Mouse (Mus musculus): ENCODE results near the gene Fam50b. TPM values are rescaled to one million over a fixed set of nuclear protein-coding genes. Genes with fewer than 3 reads are reported as not detected.

Fam50b gene
- polyA plus RNA-seq, 1 experiment from 2014 or later: not detected

- Histone ChIP-seq H3K4me3 (ENCODE audit: low read depth, low read length) (no peak overlapping the region), H3K4me2 (no peak overlapping the region), H3K4me1 (ENCODE audit: control insufficient read depth, insufficient read depth, low read length) (peaks cover 3% of the 10 kb centered on the region; the same call in 1 of the 2 replicates), H3K9ac (ENCODE audit: low read length) (no peak overlapping the region), H3K36me3 (ENCODE audit: control insufficient read depth, insufficient read depth, low read length) (no peaks in the 10 kb centered on the region), H3K9me3 (ENCODE audit: control insufficient read depth, low read length) (no peaks in the 10 kb centered on the region; the same call in 1 of the 2 replicates), H3K27me3 (ENCODE audit: control insufficient read depth, insufficient read depth, low read length) (no peaks in the 10 kb centered on the region), H3K27ac (ENCODE audit: low read depth, low read length) (no peak overlapping the region)
- ATAC-seq (ENCODE audit: low FRiP score) (no peak), DNase-seq (ENCODE audit: low spot score, missing footprints) (no peak)
- 89% methylated on average over 2 of the region's 2 CpGs for WGBS
These were observed 7.6 kb upstream of the Fam50b start for GRCm38 (mm10) chr13:34727060-34727459.

- Histone ChIP-seq H3K9me3 (ENCODE audit: control insufficient read depth, low read length) (no peaks in the 10 kb centered on the region; the same call in 1 of the 2 replicates), H3K27me3 (ENCODE audit: control insufficient read depth, insufficient read depth, low read length) (no peaks in the 10 kb centered on the region), H3K4me2 (no peak overlapping the region), H3K9ac (ENCODE audit: low read length) (no peak overlapping the region), H3K27ac (ENCODE audit: low read depth, low read length) (no peak overlapping the region), H3K4me1 (ENCODE audit: control insufficient read depth, insufficient read depth, low read length) (no peaks in the 10 kb centered on the region), H3K36me3 (ENCODE audit: control insufficient read depth, insufficient read depth, low read length) (no peaks in the 10 kb centered on the region), H3K4me3 (ENCODE audit: low read depth, low read length) (no peak overlapping the region)
- ATAC-seq (ENCODE audit: low FRiP score): no peak
- DNase-seq (ENCODE audit: low spot score, missing footprints): no peak
- 90% methylated on average over 6 of the region's 6 CpGs for WGBS
These were observed 3.1 kb upstream of the Fam50b start for GRCm38 (mm10) chr13:34731551-34731950.

GRCm38 (mm10) chr13:34733780-34734179, 870 bp upstream of the Fam50b start:
- no peak overlapping the region for H3K4me3 ChIP-seq (ENCODE audit: low read depth, low read length)
- H3K27ac ChIP-seq (ENCODE audit: low read depth, low read length): no peak overlapping the region
- no peaks in the 10 kb centered on the region for H3K27me3 ChIP-seq (ENCODE audit: control insufficient read depth, insufficient read depth, low read length)
- H3K9me3 ChIP-seq (ENCODE audit: control insufficient read depth, low read length): no peaks in the 10 kb centered on the region; the same call in 1 of the 2 replicates
- no peaks in the 10 kb centered on the region for H3K4me1 ChIP-seq (ENCODE audit: control insufficient read depth, insufficient read depth, low read length)
- no peak overlapping the region for H3K4me2 ChIP-seq
- 66% methylated on average over 1 of the region's 1 CpGs for WGBS
- no peak for ATAC-seq (ENCODE audit: low FRiP score)
- H3K9ac ChIP-seq (ENCODE audit: low read length): no peak overlapping the region
- DNase-seq (ENCODE audit: low spot score, missing footprints): no peak
- no peaks in the 10 kb centered on the region for H3K36me3 ChIP-seq (ENCODE audit: control insufficient read depth, insufficient read depth, low read length)

GRCm38 (mm10) chr13:34737968-34738698, 3.5 kb downstream of the Fam50b start:
- WGBS: 81% methylated on average over 7 of the region's 7 CpGs
- Histone ChIP-seq H3K9ac (ENCODE audit: low read length) (no peak overlapping the region), H3K27ac (ENCODE audit: low read depth, low read length) (no peak overlapping the region), H3K36me3 (ENCODE audit: control insufficient read depth, insufficient read depth, low read length) (no peaks in the 10 kb centered on the region), H3K4me3 (ENCODE audit: low read depth, low read length) (no peak overlapping the region), H3K9me3 (ENCODE audit: control insufficient read depth, low read length) (no peaks in the 10 kb centered on the region), H3K27me3 (ENCODE audit: control insufficient read depth, insufficient read depth, low read length) (no peaks in the 10 kb centered on the region), H3K4me1 (ENCODE audit: control insufficient read depth, insufficient read depth, low read length) (no peaks in the 10 kb centered on the region), H3K4me2 (no peak overlapping the region)
- DNase-seq (ENCODE audit: low spot score, missing footprints) (no peak), ATAC-seq (ENCODE audit: low FRiP score) (no peak)

GRCm38 (mm10) chr13:34738699-34738973, 4.0 kb downstream of the Fam50b start:
- Histone ChIP-seq H3K27ac (ENCODE audit: low read depth, low read length) (no peak overlapping the region), H3K9me3 (ENCODE audit: control insufficient read depth, low read length) (no peaks in the 10 kb centered on the region), H3K36me3 (ENCODE audit: control insufficient read depth, insufficient read depth, low read length) (no peaks in the 10 kb centered on the region), H3K4me1 (ENCODE audit: control insufficient read depth, insufficient read depth, low read length) (no peaks in the 10 kb centered on the region), H3K27me3 (ENCODE audit: control insufficient read depth, insufficient read depth, low read length) (no peaks in the 10 kb centered on the region), H3K4me3 (ENCODE audit: low read depth, low read length) (no peak overlapping the region), H3K9ac (ENCODE audit: low read length) (no peak overlapping the region), H3K4me2 (no peak overlapping the region)
- WGBS: 89% methylated on average over 1 of the region's 1 CpGs
- no peak for DNase-seq (ENCODE audit: low spot score, missing footprints)
- no peak for ATAC-seq (ENCODE audit: low FRiP score)

- Histone ChIP-seq H3K36me3 (ENCODE audit: control insufficient read depth, insufficient read depth, low read length) (no peaks in the 10 kb centered on the region), H3K27me3 (ENCODE audit: control insufficient read depth, insufficient read depth, low read length) (no peaks in the 10 kb centered on the region), H3K4me2 (no peak overlapping the region), H3K4me1 (ENCODE audit: control insufficient read depth, insufficient read depth, low read length) (no peaks in the 10 kb centered on the region), H3K9ac (ENCODE audit: low read length) (no peak overlapping the region), H3K27ac (ENCODE audit: low read depth, low read length) (no peak overlapping the region), H3K4me3 (ENCODE audit: low read depth, low read length) (no peak overlapping the region), H3K9me3 (ENCODE audit: control insufficient read depth, low read length) (no peaks in the 10 kb centered on the region)
- WGBS: 88% methylated on average over 3 of the region's 3 CpGs
- ATAC-seq (ENCODE audit: low FRiP score): no peak
- no peak for DNase-seq (ENCODE audit: low spot score, missing footprints)
These were observed 4.4 kb downstream of the Fam50b start for GRCm38 (mm10) chr13:34739071-34739470.

GRCm38 (mm10) chr13:34741254-34741653, 6.6 kb downstream of the Fam50b start:
- no peaks in the 10 kb centered on the region for H3K9me3 ChIP-seq (ENCODE audit: control insufficient read depth, low read length)
- no peak overlapping the region for H3K9ac ChIP-seq (ENCODE audit: low read length)
- no peak overlapping the region for H3K4me3 ChIP-seq (ENCODE audit: low read depth, low read length)
- no peak for ATAC-seq (ENCODE audit: low FRiP score)
- no peak overlapping the region for H3K4me2 ChIP-seq
- H3K36me3 ChIP-seq (ENCODE audit: control insufficient read depth, insufficient read depth, low read length): no peaks in the 10 kb centered on the region
- no peaks in the 10 kb centered on the region for H3K27me3 ChIP-seq (ENCODE audit: control insufficient read depth, insufficient read depth, low read length)
- 84% methylated on average over 9 of the region's 9 CpGs for WGBS
- no peaks in the 10 kb centered on the region for H3K4me1 ChIP-seq (ENCODE audit: control insufficient read depth, insufficient read depth, low read length)
- no peak for DNase-seq (ENCODE audit: low spot score, missing footprints)
- no peak overlapping the region for H3K27ac ChIP-seq (ENCODE audit: low read depth, low read length)

- DNase-seq (ENCODE audit: low spot score, missing footprints) (no peak), ATAC-seq (ENCODE audit: low FRiP score) (no peak)
- H3K9ac ChIP-seq (ENCODE audit: low read length): no peak overlapping the region
- no peaks in the 10 kb centered on the region for H3K4me1 ChIP-seq (ENCODE audit: control insufficient read depth, insufficient read depth, low read length)
- H3K27me3 ChIP-seq (ENCODE audit: control insufficient read depth, insufficient read depth, low read length): no peaks in the 10 kb centered on the region
- H3K36me3 ChIP-seq (ENCODE audit: control insufficient read depth, insufficient read depth, low read length): no peaks in the 10 kb centered on the region
- H3K27ac ChIP-seq (ENCODE audit: low read depth, low read length): no peak overlapping the region
- H3K9me3 ChIP-seq (ENCODE audit: control insufficient read depth, low read length): peaks cover 6% of the 10 kb centered on the region; the same call in 1 of the 2 replicates
- no peak overlapping the region for H3K4me3 ChIP-seq (ENCODE audit: low read depth, low read length)
- no peak overlapping the region for H3K4me2 ChIP-seq
- 78% methylated on average over 3 of the region's 3 CpGs for WGBS
These were observed 7.3 kb downstream of the Fam50b start for GRCm38 (mm10) chr13:34741813-34742568.

GRCm38 (mm10) chr13:34746811-34747210, 12.2 kb downstream of the Fam50b start:
- no peak for DNase-seq (ENCODE audit: low spot score, missing footprints)
- ATAC-seq (ENCODE audit: low FRiP score): no peak
- Histone ChIP-seq H3K27ac (ENCODE audit: low read depth, low read length) (no peak overlapping the region), H3K9ac (ENCODE audit: low read length) (no peak overlapping the region), H3K27me3 (ENCODE audit: control insufficient read depth, insufficient read depth, low read length) (no peaks in the 10 kb centered on the region), H3K36me3 (ENCODE audit: control insufficient read depth, insufficient read depth, low read length) (no peaks in the 10 kb centered on the region), H3K4me2 (no peak overlapping the region), H3K4me1 (ENCODE audit: control insufficient read depth, insufficient read depth, low read length) (no peaks in the 10 kb centered on the region), H3K9me3 (ENCODE audit: control insufficient read depth, low read length) (peaks cover 6% of the 10 kb centered on the region; the same call in 1 of the 2 replicates), H3K4me3 (ENCODE audit: low read depth, low read length) (no peak overlapping the region)
- 95% methylated on average over 34 of the region's 34 CpGs for WGBS

Measured in midbrain, embryonic 11.5 days (tissue).